Mouse (Mus musculus) CH12.LX (cell line): ENCODE results near the gene Dcst2. TPM values are rescaled to one million over a fixed set of nuclear protein-coding genes. Genes with fewer than 3 reads are reported as not detected.

ENCODE experiments used
- DNase-seq: peaks from one replicate; pipeline ENCODE4 v3.0.0-alpha.2; 2013; ENCODE audit errors: extremely low read depth
- H3K27ac ChIP-seq: 2 replicates; pipeline ENCODE4 v1.5.1; 2012; ENCODE audit warnings: low read depth, mild to moderate bottlenecking, control low read depth, moderate library complexity; ENCODE audit not compliant: insufficient read depth
- H3K27me3 ChIP-seq: replicated peaks from 2 replicates; pipeline ENCODE3; 2012; ENCODE audit warnings: inconsistent platforms
- H3K36me3 ChIP-seq, 2 experiments: replicated peaks in 1 of 2; 2 replicates each; pipeline versions ENCODE3 to v1.6.1; 2012; ENCODE audit warnings: inconsistent platforms in 1 of 2, low read length in 1 of 2, mild to moderate bottlenecking in 1 of 2, mixed read lengths in 1 of 2, moderate library complexity in 1 of 2; ENCODE audit not compliant: control insufficient read depth in 1 of 2, insufficient read depth in 1 of 2
- H3K4me1 ChIP-seq, 2 experiments: 2 replicates each; pipeline ENCODE4 v1.6.1; 2012; ENCODE audit warnings: inconsistent platforms in 1 of 2, moderate library complexity in 1 of 2; ENCODE audit not compliant: insufficient read depth in 2 of 2, control insufficient read depth in 1 of 2
- H3K4me2 ChIP-seq: 2 replicates; pipeline ENCODE4 v1.6.1; 2012; ENCODE audit warnings: low read depth, mild to moderate bottlenecking, control low read depth; ENCODE audit not compliant: poor library complexity, insufficient read depth, severe bottlenecking
- H3K4me3 ChIP-seq, 3 experiments: fragments of 150-350 bp in 1 of 3; sonication (generic) in 1 of 3; replicated peaks in 1 of 3; 2 replicates each; pipeline versions ENCODE3 to v1.5.1; 2011 to 2012; ENCODE audit warnings: low read depth in 2 of 3, low read length in 2 of 3, mild to moderate bottlenecking in 2 of 3, moderate library complexity in 2 of 3, control low read depth in 1 of 3, improper control_type of control experiment in 1 of 3, inconsistent platforms in 1 of 3, mixed read lengths in 1 of 3; ENCODE audit not compliant: poor library complexity in 1 of 3
- H3K79me2 ChIP-seq: replicated peaks from 2 replicates; pipeline ENCODE4 v1.6.1; 2012; ENCODE audit warnings: mild to moderate bottlenecking, moderate library complexity; ENCODE audit not compliant: control insufficient read depth, poor library complexity, insufficient read depth, severe bottlenecking; ENCODE audit errors: extremely low read depth
- H3K9ac ChIP-seq: 2 replicates; pipeline ENCODE4 v1.6.1; 2012; ENCODE audit warnings: low read depth, mild to moderate bottlenecking, control low read depth, moderate library complexity; ENCODE audit not compliant: insufficient read depth
- H3K9me3 ChIP-seq: replicated peaks from 2 replicates; pipeline ENCODE3; 2012; ENCODE audit warnings: low read length, inconsistent platforms, mixed read lengths
- BHLHE40 ChIP-seq: IDR thresholded peaks from 2 replicates; pipeline ENCODE4 v1.6.1; 2011; ENCODE audit warnings: mild to moderate bottlenecking, low read depth, low read length, improper control_type of control experiment
- CHD2 ChIP-seq: IDR thresholded peaks from 2 replicates; pipeline ENCODE4 v1.6.1; 2011; ENCODE audit warnings: low read length, improper control_type of control experiment
- CTCF ChIP-seq, 2 experiments: IDR thresholded peaks in 1 of 2; conservative IDR thresholded peaks in 1 of 2; 2 replicates each; pipeline ENCODE4 v1.5.1; 2011 to 2012; ENCODE audit warnings: low read depth in 2 of 2, low read length in 2 of 2, improper control_type of control experiment in 1 of 2, inconsistent platforms in 1 of 2, mild to moderate bottlenecking in 1 of 2, moderate library complexity in 1 of 2
- E2F4 ChIP-seq: IDR thresholded peaks from 2 replicates; pipeline ENCODE4 v1.6.1; 2011; ENCODE audit warnings: low read depth, low read length, improper control_type of control experiment; ENCODE audit not compliant: insufficient replicate concordance
- ELF1 ChIP-seq: IDR thresholded peaks from 2 replicates; pipeline ENCODE4 v1.6.1; 2014; ENCODE audit warnings: low read depth, mild to moderate bottlenecking, inconsistent platforms, low read length, improper control_type of control experiment
- EP300 ChIP-seq: IDR thresholded peaks from 2 replicates; pipeline ENCODE4 v1.6.1; 2011; ENCODE audit warnings: low read length, improper control_type of control experiment
- ETS1 ChIP-seq: conservative IDR thresholded peaks from 2 replicates; pipeline ENCODE4 v1.6.1; 2012; ENCODE audit warnings: low read depth, mild to moderate bottlenecking, inconsistent platforms, low read length, improper control_type of control experiment, moderate library complexity
- GABPA ChIP-seq: IDR thresholded peaks from 2 replicates; pipeline ENCODE4 v1.6.1; 2012; ENCODE audit warnings: low read depth, low read length, improper control_type of control experiment, inconsistent platforms; ENCODE audit not compliant: insufficient replicate concordance
- HCFC1 ChIP-seq: IDR thresholded peaks from 2 replicates; pipeline ENCODE4 v1.6.1; 2012; ENCODE audit warnings: low read depth, mild to moderate bottlenecking, inconsistent platforms, low read length, improper control_type of control experiment
- IRF4 ChIP-seq: IDR thresholded peaks from 2 replicates; pipeline ENCODE4 v1.6.1; 2014; ENCODE audit warnings: low read depth, mild to moderate bottlenecking, inconsistent platforms, low read length, improper control_type of control experiment
- JUN ChIP-seq: IDR thresholded peaks from 2 replicates; pipeline ENCODE4 v1.6.1; 2011; ENCODE audit warnings: low read depth, mild to moderate bottlenecking, low read length, improper control_type of control experiment, moderate library complexity; ENCODE audit not compliant: insufficient read depth
- JUND ChIP-seq: conservative IDR thresholded peaks from 2 replicates; pipeline ENCODE4 v1.6.1; 2011; ENCODE audit warnings: low read depth, low read length, improper control_type of control experiment
- MAZ ChIP-seq: IDR thresholded peaks from 2 replicates; pipeline ENCODE4 v1.6.1; 2012; ENCODE audit warnings: low read depth, mild to moderate bottlenecking, inconsistent platforms, low read length, improper control_type of control experiment, moderate library complexity
- NELFE ChIP-seq: IDR thresholded peaks from 2 replicates; pipeline ENCODE4 v1.6.1; 2011; ENCODE audit warnings: low read depth, low read length, improper control_type of control experiment
- NRF1 ChIP-seq: IDR thresholded peaks from 2 replicates; pipeline ENCODE4 v1.6.1; 2014; ENCODE audit warnings: low read depth, mild to moderate bottlenecking, inconsistent platforms, low read length, improper control_type of control experiment, moderate library complexity
- POLR2AphosphoS2 ChIP-seq: IDR thresholded peaks from 2 replicates; pipeline ENCODE4 v1.6.1; 2011; ENCODE audit warnings: low read depth, low read length, improper control_type of control experiment
- RCOR1 ChIP-seq: conservative IDR thresholded peaks from 2 replicates; pipeline ENCODE4 v1.6.1; 2012; ENCODE audit warnings: low read depth, mild to moderate bottlenecking, inconsistent platforms, low read length, improper control_type of control experiment
- SMC3 ChIP-seq: IDR thresholded peaks from 2 replicates; pipeline ENCODE4 v1.6.1; 2011; ENCODE audit warnings: low read depth, low read length, improper control_type of control experiment
- TBP ChIP-seq: conservative IDR thresholded peaks from 2 replicates; pipeline ENCODE4 v1.6.1; 2011; ENCODE audit warnings: low read depth, low read length, improper control_type of control experiment
- ZMIZ1 ChIP-seq: IDR thresholded peaks from 2 replicates; pipeline ENCODE4 v1.6.1; 2012; ENCODE audit warnings: low read depth, mild to moderate bottlenecking, inconsistent platforms, low read length, improper control_type of control experiment
- ZNF384 ChIP-seq: IDR thresholded peaks from 2 replicates; pipeline ENCODE4 v1.6.1; 2012; ENCODE audit warnings: low read depth, low read length, improper control_type of control experiment, inconsistent platforms
- dilution Hi-C: fragments of 300-500 bp; cut with MboI; formaldehyde crosslinking; loops from 2 replicates; pipeline ENCODE4 v1.14.3; 2020; ENCODE audit warnings: low sequenced_read_pairs; ENCODE audit not compliant: extremely low pct_unique_long_range_greater_than_20kb, extremely low pct_ligation_motif_present
- in situ Hi-C: fragments of 300-500 bp; cut with MboI; formaldehyde crosslinking; loops from 3 replicates; pipeline ENCODE4 v1.14.3; 2019; ENCODE audit warnings: low sequenced_read_pairs, low pct_ligation_motif_present, low pct_unique_long_range_greater_than_20kb, mixed read lengths
- polyA plus RNA-seq: library from polyadenylated mRNA; unstranded; fragments of >175 nt; gene quantifications from 2 replicates; pipeline ENCODE4 v1.2.1, GENCODE M21; 2012; ENCODE audit warnings: low read depth; ENCODE audit not compliant: insufficient read length
- total RNA-seq, 2 experiments: library from RNA; depleted of rRNA; stranded (reverse); fragments of 300-350 nt in 1 of 2; fragments of >200 nt in 1 of 2; gene quantifications; 2 replicates each; pipeline ENCODE4 v1.2.3; 2012 to 2014

Gene Dcst2
- total and polyA plus RNA-seq, 3 experiments: 0.10 TPM; not detected in 2

GRCm38 (mm10) chr3:89343279-89343678 lies 18.5 kb upstream of the Dcst2 start:
- in situ Hi-C loops (loop anchor here (25.0 kb wide), 2 partner anchors 344 to 419 kb away; partner anchors contain the start of genes Chrnb2 and Ube2q1), dilution Hi-C loops (no loop called here)
- Histone ChIP-seq H3K27ac (no peak overlapping the region), H3K4me3 (no peak overlapping the region), H3K36me3 (peaks cover 8 to 77% of the 10 kb centered on the region in 2 experiments), H3K9me3 (no peaks in the 10 kb centered on the region), H3K79me2 (no peaks in the 10 kb centered on the region), H3K27me3 (no peaks in the 10 kb centered on the region), H3K9ac (no peak overlapping the region), H3K4me1 (peaks cover 3 to 18% of the 10 kb centered on the region in 2 experiments; a peak in 3 of 4 replicates), H3K4me2 (no peak overlapping the region)
- TF ChIP-seq EP300 (no peak), POLR2AphosphoS2 (no peak), BHLHE40 (no peak), NELFE (no peak), ZNF384 (no peak), ELF1 (no peak), MAZ (no peak), CTCF (conservative IDR thresholded peaks at IDR 0.05 in 1 of 2, IDR thresholded peaks at IDR 0.05 in 1 of 2; ENCODE audit: low read depth in 2 of 2, low read length in 2 of 2) (no peak), JUN (no peak), NRF1 (no peak), HCFC1 (no peak), ZMIZ1 (no peak), E2F4 (no peak), ETS1 (no peak), TBP (no peak), IRF4 (no peak), GABPA (no peak), RCOR1 (no peak), CHD2 (no peak), SMC3 (no peak)
- DNase-seq: no peak

DNA sequence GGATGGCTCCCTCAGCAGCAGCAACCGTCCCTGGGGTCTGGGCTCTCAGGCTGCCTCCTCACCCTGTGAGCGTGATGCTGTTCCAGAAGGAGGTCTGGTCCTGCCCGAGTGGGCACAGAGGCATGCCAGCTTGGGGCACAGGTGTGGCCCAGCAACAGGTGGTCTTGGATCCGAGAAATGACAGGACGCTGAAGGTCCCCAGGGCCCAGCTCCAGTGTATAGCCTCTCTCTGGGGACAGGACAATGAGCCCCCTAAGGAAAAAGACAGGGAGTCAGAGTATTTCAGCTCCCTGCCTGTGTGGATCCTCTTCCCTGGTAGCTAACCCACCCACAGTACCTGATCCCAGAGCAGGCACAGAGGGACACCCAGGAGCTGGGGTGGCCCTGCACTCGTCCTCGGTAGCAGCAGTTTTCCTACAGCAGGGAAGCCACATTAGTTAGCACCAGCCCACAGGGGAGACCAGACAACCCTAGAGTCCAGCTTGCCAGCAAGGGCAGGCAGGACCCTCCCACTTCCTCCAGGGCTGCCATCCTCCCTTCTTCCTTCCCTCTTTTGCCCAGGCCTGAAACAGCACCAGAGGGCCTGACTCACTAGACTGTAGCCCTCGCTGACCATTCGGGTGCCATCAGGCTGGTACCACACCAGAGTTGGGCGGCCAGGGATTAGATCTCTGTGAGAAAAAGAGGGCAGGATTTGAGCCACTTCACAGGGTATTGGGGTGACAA lies 14.8 kb upstream of the Dcst2 start:
- no peaks in the 10 kb centered on the region for H3K9me3 ChIP-seq
- no peak overlapping the region for H3K27ac ChIP-seq
- peaks cover 8 to 51% of the 10 kb centered on the region in 2 experiments for H3K36me3 ChIP-seq
- H3K4me2 ChIP-seq: no peak overlapping the region
- in situ Hi-C loops (loop anchor here (5.0 to 25.0 kb wide), 3 partner anchors 140 to 415 kb away; partner anchors contain the start of genes Chrnb2 and Ube2q1), dilution Hi-C loops (no loop called here)
- no peak overlapping the region for H3K4me3 ChIP-seq
- H3K9ac ChIP-seq: no peak overlapping the region
- DNase-seq: no peak
- peaks cover 3 to 36% of the 10 kb centered on the region in 2 experiments; a peak in 3 of 4 replicates for H3K4me1 ChIP-seq
- H3K79me2 ChIP-seq: no peaks in the 10 kb centered on the region
- no peaks in the 10 kb centered on the region for H3K27me3 ChIP-seq
- TF ChIP-seq NELFE (no peak), HCFC1 (no peak), IRF4 (no peak), CHD2 (no peak), GABPA (no peak), ZMIZ1 (no peak), JUND (no peak)
